Comparison of ENCODE assay signal across 23 mouse cellular contexts in genomic region chr9:46144976-46145375, GRCm38 (mm10).
"Had no signal": no experiment of that assay in that cellular context is flagged by ENCODE, and none has a peak within 500 bp of the region (broad histone marks: within the 10 kb centered on the region; RNA-seq: fewer than 3 reads in every experiment).

No protein-coding gene starts in this region.

- H3K27me3 ChIP-seq: limb, embryonic 13.5 days; liver, embryonic 12.5 days; liver, embryonic 15.5 days; midbrain, embryonic 12.5 days; midbrain, embryonic 15.5 days; neural tube, embryonic 12.5 days; neural tube, embryonic 15.5 days had no signal

- H3K27ac ChIP-seq: kidney, postnatal 0 days; limb, embryonic 10.5 days; limb, embryonic 13.5 days; liver, embryonic 12.5 days; liver, embryonic 15.5 days; midbrain, embryonic 12.5 days; midbrain, embryonic 15.5 days; neural tube, embryonic 12.5 days; neural tube, embryonic 15.5 days had no signal

- DNase-seq: kidney, adult 18-20 months; kidney, adult 9 months; kidney, postnatal 25 days; layer of hippocampus, adult 9-11 months; liver; lung, adult 2 months; lung, postnatal 14 days; lung, postnatal 4 days; right cerebral cortex, adult 18-20 months; right cerebral cortex, postnatal 14 days; spleen, adult 18-20 months; thymus, postnatal 14 days; thymus, postnatal 4 days had no signal

- H3K9ac ChIP-seq: limb, embryonic 13.5 days; liver, embryonic 12.5 days; liver, embryonic 15.5 days; midbrain, embryonic 12.5 days; midbrain, embryonic 15.5 days; neural tube, embryonic 12.5 days had no signal

- H3K36me3 ChIP-seq: limb, embryonic 10.5 days; liver, embryonic 12.5 days; liver, embryonic 15.5 days; midbrain, embryonic 12.5 days; midbrain, embryonic 15.5 days; neural tube, embryonic 12.5 days had no signal

- H3K4me2 ChIP-seq: limb, embryonic 13.5 days; liver, embryonic 12.5 days; liver, embryonic 15.5 days; midbrain, embryonic 12.5 days; midbrain, embryonic 15.5 days; neural tube, embryonic 12.5 days; neural tube, embryonic 15.5 days had no signal

- H3K4me1 ChIP-seq: midbrain, embryonic 12.5 days; midbrain, embryonic 15.5 days; neural tube, embryonic 15.5 days had no signal

- H3K4me3 ChIP-seq: layer of hippocampus, adult 2 months; limb, embryonic 10.5 days; limb, embryonic 13.5 days; liver, embryonic 12.5 days; liver, embryonic 15.5 days; midbrain, embryonic 12.5 days; midbrain, embryonic 15.5 days; neural tube, embryonic 12.5 days; neural tube, embryonic 15.5 days had no signal

- ATAC-seq: liver, embryonic 12.5 days; midbrain, embryonic 15.5 days had no signal

- H3K9me3 ChIP-seq: limb, embryonic 10.5 days; limb, embryonic 13.5 days; liver, embryonic 12.5 days; liver, embryonic 15.5 days; midbrain, embryonic 12.5 days; midbrain, embryonic 15.5 days; neural tube, embryonic 12.5 days; neural tube, embryonic 15.5 days had no signal
